Mouse (Mus musculus) WW6 (cell line): ENCODE measurements at regions not wholly inside any gene's neighbourhood (a gene's known extent, or its start where the extent isn't known, plus 50 kb on each side); places are given as distances from the start of the nearest gene placed in this dataset.

ENCODE experiments used
- DNase-seq: peaks from one replicate; pipeline ENCODE4 v3.0.0-alpha.2; 2013; ENCODE audit warnings: low read depth, low spot score

DNA sequence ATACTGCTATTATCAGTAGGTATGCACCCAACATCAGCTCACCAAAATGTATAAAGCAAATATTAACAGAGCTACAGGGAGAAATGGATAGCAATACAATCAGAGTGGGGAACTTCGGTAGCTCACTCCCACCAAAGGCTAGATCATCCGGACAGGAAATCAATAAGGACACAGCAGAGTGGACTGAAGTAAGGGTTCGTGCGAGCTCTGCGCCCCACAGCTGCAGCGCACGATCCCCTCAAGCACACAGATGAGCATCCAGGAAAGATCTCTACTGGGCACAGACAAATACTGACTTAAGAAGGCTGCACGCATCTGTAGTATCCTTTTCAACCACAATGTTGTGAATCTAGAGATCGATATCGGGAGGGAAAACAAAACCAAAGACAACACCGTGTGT, 517.5 kb upstream of the Adamts16 start:
- DNase-seq: no peak

DNA sequence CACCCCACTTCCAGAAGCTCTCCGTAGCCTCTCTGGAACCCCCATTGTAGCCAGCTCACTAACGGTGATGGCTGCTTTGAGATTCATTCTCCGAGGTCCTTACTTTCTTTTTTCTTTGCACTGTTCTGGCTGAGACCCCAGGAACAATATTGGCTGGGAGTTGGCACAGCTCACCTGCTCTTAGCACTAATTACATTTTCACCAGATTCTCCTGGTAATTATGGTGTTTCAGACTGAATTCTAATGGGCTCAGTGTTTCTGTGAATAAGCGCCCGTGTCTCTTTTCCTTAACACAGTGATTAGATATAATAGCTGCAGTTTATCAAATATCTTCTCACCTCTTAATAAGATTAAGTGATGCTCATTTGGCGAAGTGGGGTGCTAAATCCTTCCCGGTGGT, 509.2 kb upstream of the Adamts16 start:
- no peak for DNase-seq

DNA sequence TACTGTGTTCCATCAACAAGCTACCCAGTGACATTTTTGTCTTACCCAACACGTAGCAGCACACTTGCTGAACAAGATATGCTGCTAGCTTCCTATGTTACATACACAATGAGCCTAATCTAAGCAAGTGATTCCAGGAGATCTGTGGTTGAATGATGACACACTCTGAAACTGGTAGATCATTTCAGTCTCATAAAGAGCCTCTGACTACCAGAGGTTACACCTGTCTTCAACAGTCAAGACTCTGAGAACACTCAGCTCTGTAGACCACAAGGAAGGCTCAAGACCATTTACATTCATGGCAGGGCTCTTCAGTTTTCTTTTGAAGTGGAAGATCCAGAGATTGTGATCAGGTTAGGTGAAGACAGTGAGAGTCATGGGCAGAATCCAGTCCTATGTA, 501.3 kb upstream of the Adamts16 start:
- no peak for DNase-seq

DNA sequence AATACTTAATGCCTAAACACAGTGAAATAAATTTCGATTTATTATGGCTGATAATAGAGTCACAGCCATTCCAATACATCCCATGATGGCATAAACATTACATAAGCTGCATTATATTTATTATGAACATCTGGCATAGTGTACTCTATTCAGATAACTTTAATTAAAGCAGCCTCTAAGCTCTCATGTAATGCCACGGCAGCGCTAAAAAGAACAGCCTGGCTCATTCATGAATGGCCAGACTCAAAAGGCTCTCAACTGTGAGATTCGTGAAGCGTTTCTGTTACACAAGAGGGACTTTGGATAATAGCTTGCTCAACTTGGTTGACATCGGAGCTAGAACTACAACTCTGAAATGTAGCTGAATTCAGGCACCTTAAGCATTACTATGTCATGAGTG, 497.1 kb upstream of the Adamts16 start:
- no peak for DNase-seq

DNA sequence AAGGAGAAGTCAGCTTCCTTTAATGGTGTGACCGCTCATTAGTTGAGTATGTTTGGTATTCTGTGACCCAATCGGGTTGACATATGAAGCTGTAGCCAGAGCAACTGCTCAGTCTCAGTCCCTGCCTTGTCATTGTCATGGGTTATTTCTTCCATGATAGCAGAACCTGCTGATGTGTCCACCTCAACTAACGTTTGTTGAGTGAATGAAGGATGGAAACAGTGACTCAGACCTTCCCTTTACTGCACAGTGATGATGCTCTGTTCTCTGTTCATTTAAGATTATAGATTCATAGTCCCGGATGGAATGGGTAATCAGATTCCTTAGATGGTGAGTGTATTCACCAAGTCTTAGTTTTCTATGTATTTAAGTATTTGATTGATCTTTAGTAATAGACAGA, 493.3 kb upstream of the Adamts16 start:
- DNase-seq: no peak

DNA sequence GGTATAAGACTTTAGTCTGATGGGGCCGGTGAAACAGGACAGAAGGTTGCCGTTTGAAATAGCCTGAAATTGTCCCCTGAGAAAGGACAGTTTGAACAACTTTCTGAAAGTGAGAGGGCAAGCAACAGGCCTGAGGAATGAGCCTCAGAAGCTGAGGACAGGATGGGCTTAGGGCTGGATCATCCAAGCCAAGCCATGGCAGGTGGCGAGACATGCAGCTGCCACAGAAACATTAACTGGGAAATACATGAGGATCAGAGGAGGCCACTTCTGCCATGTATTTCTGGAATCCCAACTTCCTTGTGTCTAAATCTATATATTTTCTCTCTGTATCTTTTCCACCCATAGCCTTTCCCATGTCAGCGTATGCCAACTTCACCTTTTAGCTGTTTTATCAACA, 491.5 kb upstream of the Adamts16 start:
- no peak for DNase-seq

DNA sequence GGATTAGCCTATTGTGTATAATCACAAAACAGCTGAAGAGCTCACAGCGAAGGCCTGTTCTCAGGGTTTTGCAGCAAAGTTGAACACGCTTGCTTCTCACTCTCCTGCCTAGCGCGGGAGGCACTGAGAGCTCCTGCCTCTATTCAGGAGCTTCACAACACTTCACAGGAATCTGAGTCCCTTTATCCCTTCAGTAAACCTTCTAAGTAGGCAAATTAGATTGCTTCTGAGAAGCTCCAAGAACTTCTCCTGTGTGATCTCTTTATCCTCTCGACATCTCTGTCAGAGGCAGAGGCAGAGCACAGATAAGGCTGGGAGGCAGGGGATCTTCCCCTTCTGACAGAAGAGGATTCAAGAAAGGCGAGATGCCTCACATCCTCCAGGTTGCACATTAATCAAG, 488.7 kb upstream of the Adamts16 start:
- DNase-seq: no peak

DNA sequence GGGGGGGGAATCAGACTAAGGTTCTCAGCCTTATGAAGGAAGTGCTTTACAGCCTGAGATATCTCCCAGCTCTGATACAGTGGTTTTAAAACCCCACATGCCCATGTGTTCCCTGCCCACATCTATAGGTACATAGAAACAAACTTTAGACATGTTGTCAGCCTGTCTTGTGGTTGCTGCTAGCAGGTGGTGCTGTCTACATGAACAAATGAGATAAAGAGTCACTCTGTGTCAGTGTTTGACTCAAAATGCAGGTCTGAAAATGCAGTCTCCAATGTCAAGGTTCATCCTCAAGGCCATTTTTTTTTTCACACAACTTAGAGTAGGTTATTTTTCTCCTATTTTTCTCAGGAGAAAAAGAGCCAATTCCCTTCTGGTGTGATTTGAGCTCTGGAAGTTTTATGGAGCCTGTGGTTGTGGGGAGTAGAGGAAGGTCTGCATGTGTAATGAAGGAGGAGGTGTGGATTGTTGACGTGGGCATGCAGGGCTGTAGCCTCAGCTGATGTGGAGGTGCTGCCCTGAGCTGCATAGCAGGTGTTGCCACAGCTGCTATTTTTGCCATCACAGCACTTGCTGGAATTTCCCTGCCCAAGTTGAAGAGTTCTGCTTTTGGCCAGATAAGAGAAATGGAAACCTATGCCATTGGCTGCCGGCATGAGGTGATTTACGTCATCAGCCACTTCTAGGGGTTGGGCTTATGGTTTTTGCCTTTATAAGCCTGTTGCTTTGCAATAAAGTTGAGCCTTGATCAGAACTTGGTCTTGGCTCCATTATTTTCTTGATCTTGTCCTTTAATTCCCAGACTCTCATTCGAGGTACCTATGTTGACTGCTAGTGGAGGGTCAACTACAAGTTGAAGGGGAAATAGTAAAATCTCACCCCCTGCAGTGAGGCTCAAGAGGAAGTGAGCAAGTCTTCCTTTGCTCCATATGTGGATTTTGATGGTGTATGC, 486.5 kb upstream of the Adamts16 start:
- no peak for DNase-seq

DNA sequence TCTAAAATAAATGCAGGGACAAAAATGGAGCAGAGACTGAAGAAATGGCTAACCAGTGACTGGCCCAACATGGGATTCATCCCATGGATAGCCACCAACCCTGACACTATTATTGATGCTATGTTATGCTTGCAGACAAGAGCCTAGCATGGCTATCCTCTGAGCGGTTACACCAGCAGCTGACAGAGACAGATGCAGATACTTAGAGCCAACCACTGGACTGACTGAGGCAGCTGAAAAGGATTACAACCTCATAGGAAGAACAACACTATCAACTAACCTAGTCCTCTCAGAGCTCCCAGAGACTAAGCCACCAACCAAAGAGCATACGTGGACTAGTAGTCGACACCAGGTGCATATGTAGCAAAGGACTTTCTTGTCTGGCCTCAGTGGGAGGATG, 478.9 kb upstream of the Adamts16 start:
- DNase-seq: no peak

DNA sequence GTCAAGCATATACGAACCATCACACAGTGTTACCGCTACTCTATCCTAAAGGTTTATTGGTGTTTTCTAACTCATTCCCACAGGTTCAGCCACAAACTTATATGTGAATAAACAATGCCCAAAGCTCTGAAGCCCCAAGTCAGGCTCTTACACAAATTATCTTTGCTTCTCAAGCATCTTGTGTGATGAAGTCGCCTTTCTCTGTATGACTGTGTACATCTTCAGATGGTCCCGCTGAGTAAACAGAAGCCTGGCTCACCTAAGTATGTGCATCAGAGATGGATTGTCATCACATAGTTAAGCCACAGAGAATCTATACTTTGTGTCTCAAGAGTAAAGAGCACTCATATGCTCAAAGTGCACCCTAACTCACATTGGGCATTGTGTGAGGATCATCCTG, 462.3 kb upstream of the Adamts16 start:
- no peak for DNase-seq

DNA sequence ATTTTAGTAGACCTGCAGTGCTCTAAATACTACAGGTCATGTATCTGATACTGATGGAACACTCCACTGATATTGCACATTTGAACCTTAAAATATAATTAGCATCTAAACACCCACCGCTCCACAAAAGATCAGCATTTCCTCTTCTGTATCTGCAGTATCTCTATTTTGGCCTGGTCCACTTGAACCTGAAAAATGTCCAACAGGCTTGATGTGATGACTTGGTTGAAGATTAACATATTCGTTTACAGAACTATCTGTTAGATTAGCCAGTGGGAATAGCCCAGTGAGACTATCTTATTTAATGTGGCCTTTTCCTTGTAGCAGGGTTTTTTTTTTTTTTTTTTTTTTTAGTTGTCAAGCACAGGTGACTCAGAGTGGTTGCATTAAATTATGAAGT, 434.4 kb upstream of the Adamts16 start:
- DNase-seq: no peak

DNA sequence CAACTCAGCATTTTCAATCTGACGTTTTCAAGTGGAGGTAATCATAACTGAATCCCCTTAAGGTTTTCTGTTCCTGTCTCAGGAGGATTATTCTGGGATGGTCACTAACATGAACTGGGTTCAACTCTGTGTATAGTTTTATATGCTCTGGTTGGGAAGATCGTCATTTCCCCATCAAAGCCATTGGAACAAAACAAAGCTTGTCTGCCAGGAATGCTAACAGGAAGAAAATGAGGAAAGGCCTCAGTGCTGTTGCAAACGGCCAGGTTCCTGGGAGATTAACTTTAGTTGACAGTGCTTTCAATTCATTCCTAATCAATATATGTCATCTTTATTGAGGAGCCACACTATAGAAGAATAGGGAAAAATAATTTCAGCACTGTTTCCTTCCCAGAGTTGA, 432.5 kb upstream of the Adamts16 start:
- no peak for DNase-seq

DNA sequence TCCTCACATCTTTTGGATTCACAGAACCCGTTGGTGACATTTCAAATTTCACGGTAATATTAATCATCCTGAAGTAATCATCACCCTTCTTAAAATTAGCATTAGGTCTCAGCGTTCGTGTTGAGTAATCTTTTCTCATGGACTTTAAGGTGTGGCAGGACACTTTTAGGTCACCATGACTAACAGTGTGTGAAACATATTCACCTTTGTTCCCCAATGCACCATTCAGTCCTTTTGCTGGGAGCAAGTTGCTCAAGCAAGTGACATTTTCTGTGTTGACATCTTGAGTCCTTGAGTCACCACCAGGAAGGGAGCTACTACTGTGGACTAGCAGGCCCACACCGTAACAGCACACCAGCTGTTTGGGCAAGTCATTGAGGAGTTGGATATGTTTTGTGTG, 431.9 kb upstream of the Adamts16 start:
- DNase-seq: no peak

DNA sequence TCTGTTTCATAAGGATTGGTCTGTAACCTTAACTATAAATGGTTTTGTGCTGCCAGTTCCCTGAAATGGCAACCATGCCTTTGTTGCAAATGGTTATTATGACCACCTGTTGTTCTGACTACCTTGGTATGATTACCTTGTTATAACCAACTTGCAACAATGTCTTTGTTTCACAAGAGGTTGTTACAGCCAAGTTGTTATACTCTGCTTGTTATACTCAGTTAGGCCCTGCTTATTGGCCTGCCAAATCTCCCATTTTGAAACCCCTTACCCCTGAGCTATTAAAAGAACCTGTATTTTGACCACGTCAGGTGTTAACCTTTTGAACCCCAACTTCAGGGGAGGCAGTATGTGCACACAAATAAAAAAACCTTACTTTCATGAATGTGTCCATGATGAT, 431.5 kb upstream of the Adamts16 start:
- DNase-seq: no peak

DNA sequence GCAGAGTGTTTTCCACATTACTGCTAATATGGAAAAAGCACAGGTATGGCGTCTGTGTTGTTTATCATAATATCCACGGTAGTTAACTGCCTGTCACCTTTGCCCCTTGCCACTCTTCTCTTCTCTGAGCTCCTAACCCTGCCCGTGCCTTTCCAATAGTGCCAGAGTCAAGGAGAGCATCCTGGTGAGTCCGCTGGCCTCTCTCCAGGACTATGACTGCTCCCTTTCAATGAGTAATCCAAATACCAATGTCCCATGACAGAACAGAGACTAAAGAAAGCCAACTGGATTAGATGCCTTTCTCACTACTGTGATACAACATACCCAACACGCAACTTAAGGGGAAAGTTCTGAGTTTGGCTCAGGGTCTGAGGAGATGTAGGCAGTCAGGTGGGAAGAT, 430.8 kb upstream of the Adamts16 start:
- no peak for DNase-seq

DNA sequence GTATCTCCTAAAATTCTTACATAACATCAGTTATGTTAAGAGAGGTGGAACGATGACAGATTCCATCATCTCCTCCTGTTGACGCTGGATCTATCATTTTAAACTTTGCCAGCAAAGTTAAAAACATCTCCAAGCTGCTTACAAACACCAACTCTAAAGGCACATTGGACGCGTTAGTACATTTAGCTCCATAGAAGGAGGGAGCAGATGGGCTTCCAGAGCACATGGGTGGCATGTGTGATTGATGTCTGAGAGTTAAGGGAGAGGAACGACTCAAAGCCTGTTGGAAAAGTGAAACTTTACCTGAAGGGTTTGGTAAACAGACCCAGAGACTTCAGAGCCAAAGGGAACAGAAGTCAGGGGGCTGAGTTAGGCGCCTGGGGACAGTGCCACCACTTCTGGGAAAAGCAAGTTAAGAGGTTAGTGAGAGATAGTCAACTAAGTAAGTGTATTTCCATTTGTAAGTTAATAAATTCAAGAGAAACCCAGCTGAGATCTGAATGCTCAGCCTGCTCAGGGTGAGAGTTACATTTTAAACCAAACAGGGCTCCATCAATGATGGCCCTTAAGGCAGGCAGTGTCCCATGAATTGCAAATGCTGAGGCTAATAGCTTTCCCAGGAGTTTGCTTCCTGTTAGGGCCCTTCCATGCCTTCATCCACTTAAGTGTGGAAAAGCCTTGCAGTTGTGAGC, 430.3 kb upstream of the Adamts16 start:
- DNase-seq: no peak

DNA sequence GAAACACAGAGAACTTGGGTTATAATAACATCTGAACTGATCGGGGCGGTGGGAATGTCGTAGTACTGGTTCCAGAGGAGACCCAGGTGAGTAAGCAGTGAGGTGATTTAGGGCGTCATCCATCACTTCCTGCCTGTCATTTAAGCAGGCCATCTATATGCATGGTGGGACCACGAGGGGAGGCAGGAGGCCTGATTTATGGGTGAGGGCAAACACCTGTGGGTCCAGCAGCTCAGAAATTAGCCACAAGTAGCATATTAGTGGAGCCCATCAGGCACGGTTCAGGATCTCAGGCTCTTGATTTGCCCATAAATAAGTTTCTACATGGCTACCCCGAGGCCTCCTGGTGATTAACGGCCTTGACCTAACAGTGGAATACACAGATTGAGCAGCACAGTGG, 428.8 kb upstream of the Adamts16 start:
- no peak for DNase-seq

DNA sequence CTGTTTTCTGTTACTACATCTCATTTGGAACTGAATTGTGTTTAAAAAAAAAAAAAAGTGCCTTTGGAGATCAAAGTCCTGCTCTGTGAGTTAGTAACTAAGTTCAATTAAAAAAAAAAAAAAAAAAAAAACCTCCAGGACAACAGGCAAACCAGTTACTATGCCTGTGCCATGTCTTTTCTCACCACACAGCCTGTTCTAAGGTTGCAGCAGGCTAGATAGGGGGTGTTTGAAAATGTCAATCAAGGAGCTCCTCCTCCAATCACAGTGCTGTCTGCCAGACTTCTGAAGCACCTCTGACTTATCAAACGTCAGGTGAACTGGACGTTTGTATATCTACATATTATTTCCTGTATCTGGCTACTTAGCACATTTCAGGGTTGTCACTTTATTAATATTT, 427.9 kb upstream of the Adamts16 start:
- no peak for DNase-seq

DNA sequence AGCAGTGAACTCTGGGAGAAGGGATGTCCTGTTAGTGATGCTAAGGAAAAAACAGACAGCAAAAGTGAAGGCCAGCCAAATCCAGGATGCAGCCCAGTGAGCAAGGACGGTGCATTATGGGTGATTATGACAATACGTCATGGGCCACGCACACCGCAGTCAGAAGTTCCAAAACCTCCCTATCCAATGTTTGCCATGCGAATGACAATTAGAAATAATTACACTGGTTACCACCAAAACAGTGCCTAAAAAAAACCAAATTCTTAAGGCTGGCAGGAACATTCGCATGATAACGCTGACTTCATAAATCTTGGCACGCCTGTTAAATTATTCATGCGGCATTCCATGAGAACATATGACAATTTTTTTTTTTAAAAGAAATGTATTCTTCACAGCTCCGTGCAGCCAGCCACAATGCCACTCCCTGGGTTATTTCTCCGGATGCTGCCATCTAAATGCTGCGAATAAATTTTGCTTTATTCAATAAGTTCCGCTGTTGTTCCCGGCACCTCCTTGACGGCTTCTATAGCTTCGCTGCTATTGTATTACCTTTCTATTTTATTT, 421.8 kb upstream of the Adamts16 start:
- DNase-seq: no peak

DNA sequence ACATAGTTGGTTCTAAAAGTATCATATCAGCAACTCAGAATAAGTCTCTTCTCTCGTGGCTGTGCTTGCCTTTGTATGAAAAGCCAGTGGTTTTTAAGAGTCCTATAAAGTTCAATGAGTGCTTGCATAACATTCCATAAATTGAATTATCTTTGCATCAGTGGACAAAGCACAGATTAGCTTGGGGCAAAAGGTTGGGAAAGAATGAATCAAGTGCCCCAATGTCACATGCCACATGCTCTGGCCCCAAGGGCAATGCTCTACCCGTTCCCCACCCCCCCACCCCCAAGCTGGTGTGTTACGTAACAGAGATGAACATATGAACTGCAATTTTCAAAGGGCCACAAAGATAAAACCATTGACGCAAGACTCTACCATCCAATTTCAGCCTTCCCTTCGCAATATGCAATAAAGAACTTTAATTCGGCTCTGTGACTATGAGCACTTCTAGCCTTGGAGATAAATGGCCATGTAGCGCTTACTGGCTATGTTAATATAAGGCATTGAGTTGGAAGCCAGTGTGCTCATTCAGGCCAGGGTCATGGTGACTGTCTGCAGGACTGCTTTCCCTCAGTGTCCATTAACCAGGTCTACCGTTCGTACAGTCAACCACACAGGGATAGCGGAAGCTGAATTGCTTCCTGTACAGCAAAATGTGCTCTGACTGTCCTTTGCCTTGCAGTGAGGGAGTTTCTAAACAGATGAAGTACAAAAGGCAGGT, 421.1 kb upstream of the Adamts16 start:
- DNase-seq: no peak

DNA sequence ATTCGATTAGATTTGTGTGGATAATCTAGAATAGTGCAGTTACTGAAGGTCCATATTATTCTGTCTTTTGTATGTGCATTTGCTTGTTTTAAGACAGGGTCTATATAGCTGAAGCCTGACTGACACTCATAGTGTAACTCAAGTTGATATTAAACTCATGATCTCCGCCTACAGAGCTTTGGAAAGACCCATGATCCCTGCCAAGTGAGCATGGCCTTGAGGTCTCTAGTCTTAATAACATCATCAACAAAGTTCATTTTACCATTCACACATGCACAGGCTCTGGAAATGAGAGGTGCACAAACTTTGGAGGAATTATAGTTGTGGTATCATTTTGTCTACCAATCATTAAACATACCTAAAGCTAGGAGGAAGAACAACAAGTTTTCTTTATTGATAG, 412.4 kb upstream of the Adamts16 start:
- DNase-seq: no peak
